Mouse (Mus musculus) bone marrow macrophage, adult 2 months (primary cell): ENCODE data around the gene Ubash3b.

Experiments
- CTCF ChIP-seq: IDR thresholded peaks from 2 replicates; pipeline ENCODE4 v1.5.1; 2012; ENCODE audit warnings: low read depth, mild to moderate bottlenecking, low read length, moderate library complexity
- POLR2A ChIP-seq: IDR thresholded peaks from 2 replicates; pipeline ENCODE4 v1.6.1; 2012; ENCODE audit warnings: mild to moderate bottlenecking, low read depth, low read length, borderline replicate concordance

DNA sequence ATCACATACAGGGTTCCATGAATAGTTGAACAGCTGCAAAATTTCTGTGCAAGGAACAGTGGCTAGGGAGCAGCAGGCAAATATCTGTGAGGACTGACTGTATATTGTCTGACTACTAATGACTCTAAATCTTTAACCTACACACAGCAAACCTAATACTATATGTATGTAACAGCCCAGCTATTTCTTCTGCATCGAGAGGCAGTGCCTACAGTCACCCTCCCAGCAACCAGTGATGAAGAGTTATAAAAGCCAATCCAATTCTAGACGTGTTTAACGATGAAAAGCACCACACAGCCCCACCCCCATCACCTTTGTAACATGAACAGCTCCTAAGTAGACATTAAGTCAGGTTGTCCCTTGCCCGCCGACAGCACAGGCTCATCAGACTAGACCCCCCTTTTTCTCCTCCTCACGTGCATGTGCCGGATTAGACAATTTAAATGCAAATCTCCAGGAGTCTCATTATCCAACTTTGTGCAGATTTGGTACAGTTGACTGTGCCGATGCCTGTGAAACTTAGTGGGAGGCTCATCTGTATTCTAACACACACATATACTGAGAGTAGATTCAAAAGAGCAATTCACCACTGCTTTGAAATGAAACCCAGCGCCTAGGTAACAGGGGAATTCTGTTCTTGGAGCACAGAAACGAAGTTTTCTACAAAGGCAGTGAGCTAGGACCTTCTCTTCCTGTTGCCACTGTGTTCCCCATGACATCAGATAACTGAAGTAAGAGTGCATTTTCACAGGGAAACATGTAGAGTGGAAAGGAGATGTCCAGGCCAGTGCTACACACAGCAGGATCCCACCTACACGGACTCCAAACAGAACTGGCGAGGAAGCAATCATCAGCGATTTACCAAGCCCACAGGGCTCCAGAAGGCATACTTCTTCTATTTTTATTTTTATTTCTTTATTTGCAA is 149.7 kb downstream of the Ubash3b start:
- TF ChIP-seq CTCF (no peak), POLR2A (no peak)
